Mouse (Mus musculus) ES-Bruce4 (cell line): ENCODE results near the gene Mus81.

Source experiments
- CTCF ChIP-seq: IDR thresholded peaks from one replicate; pipeline ENCODE4 v1.8.1; 2011; ENCODE audit warnings: low read depth, low read length
- EP300 ChIP-seq: IDR thresholded peaks from 2 replicates; pipeline ENCODE4 v1.6.1; 2011; ENCODE audit warnings: low read depth, low read length; ENCODE audit not compliant: insufficient read depth
- POLR2A ChIP-seq: IDR thresholded peaks from one replicate; pipeline ENCODE4 v1.8.1; 2011; ENCODE audit warnings: low read length; ENCODE audit not compliant: insufficient read depth

- TF ChIP-seq CTCF (no peak), POLR2A (no peak), EP300 (0 out of 2 replicates have a peak, but pooled peaks have one; percentile 30)
These were observed 823 bp upstream of the Mus81 start for GRCm38 (mm10) chr19:5488878-5489571.
